Mouse (Mus musculus) E14TG2a.4 (cell line): ENCODE results near the gene Psmb7.

Experiments
- CTCF ChIP-seq: conservative IDR thresholded peaks from 2 replicates; pipeline ENCODE4 v1.5.1; 2014; ENCODE audit warnings: low read length
- NANOG ChIP-seq: IDR thresholded peaks from 2 replicates; pipeline ENCODE4 v1.6.1; 2014; ENCODE audit warnings: borderline replicate concordance, low read length, mixed read lengths
- POU5F1 ChIP-seq: IDR thresholded peaks from 2 replicates; pipeline ENCODE4 v1.6.1; 2014; ENCODE audit warnings: low read length, borderline replicate concordance

- TF ChIP-seq CTCF, result no peak
- no peak for TF ChIP-seq NANOG
- no peak for TF ChIP-seq POU5F1
Measured at GRCm38 (mm10) chr2:38672496-38672895, 28.6 kb upstream of the Psmb7 start.
